Mouse (Mus musculus) kidney, adult 18-20 months (tissue): ENCODE measurements around the gene Gstm3.
A peak's percentile ranks its signal among the peaks of the same experiment; 100 is the strongest.

Source experiments
- DNase-seq: peaks from one replicate; pipeline ENCODE4 v3.0.0; 2021

Gstm3 gene

DNA sequence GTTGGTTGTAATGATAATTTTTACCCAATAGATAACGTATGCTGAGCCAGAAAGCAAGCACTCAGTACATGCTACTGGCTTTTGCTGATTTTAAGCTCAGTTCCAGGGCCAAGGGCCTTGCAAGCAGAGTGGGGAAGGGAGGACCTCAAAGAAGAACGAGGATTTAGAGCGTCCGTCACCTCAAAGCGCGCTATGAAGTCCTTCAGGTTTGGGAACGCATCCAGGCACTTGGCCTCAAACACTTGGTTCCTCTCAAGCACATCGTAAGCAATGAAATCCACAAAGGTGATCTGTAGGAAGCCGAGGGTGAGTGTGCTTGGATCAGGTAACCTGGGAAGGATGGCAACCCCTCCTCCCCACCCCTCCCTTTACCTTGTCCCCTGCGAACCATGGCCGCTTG is 40.4 kb downstream of the Gstm3 start:
- no peak for DNase-seq

- DNase-seq: no peak
Observed at GRCm38 (mm10) chr3:107927841-107928240, 41.2 kb downstream of the Gstm3 start.

DNA sequence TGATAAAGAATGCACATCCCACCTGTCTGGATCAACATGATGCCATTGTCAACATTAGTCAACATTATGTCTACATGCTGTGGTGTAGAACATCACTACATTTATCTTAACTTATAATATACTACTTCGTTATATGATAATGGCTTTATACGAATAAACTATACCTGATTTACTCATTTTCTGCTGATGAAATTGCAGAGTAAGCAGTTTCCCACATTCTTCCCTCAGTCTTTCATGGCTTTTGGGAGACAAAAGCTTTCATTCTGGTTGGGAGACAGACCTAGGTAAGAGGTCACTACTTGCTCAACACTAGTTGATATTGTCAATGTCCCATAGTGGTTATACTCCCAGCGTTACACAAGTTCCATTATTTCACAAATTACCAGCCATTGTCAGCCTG is 43.7 kb downstream of the Gstm3 start:
- no peak for DNase-seq

GRCm38 (mm10) chr3:107920348-107920747 is 48.7 kb downstream of the Gstm3 start:
- DNase-seq: no peak

DNA sequence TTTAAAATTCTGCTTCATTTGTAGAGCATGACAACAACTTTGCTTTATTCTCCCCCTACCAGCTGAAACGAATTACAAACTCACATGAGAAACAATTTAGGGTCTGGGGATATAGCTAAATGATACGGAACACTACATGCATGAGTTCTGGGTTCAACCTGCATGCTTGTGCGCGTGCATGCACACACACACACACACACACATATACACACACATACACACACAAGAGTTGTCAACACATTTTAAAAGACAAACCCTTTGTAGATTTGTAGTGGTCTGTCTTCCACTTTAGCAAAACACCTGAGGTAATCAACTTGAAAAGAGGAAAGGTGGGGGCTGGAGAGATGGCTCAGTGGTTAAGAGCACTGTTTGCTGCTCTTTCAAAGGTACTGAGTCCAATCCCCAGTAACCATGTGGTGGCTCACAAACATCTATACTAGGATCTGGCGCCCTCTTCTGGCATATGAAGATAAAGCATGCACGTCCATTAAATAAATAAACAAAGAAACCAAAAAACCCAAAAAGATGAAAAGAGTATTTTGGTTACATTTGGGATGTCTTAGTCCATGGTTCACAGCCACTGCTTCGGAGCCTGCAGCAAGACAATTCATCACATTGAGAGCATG is 51.2 kb downstream of the Gstm3 start:
- peak; percentile 69 for DNase-seq

- no peak for DNase-seq
Observed at GRCm38 (mm10) chr3:107917097-107917496, 52.0 kb downstream of the Gstm3 start.

DNA sequence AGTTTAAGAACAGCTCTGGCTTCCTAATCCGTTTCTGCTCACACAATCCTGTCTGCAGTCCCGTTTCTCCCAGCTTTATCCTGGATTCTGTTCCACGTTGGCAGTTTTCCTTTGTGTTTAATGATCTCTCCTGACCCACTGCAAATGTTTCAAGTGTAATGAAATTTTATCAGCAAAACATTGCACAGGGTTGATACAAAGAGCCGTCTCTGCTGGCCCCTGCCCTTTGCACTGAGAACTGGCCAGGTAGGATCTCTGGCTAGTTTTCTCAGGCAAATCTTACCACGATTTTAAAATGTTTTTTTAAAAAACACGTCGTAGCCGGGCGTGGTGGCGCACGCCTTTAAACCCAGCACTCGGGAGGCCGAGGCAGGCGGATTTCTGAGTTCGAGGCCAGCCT is 52.4 kb downstream of the Gstm3 start:
- no peak for DNase-seq
